Comparison of ENCODE assay signal across 7 mouse cellular contexts in genomic region chr1:172148955-172149815, GRCm38 (mm10). TPM values are rescaled to one million over a fixed set of nuclear protein-coding genes. Genes with fewer than 3 reads are reported as not detected.
DNase-seq lines count a peak whose midpoint lies in the region; ATAC-seq and TF ChIP-seq lines count a peak whose summit lies in the region.

No protein-coding gene starts in this region.

- DNase-seq in spleen, adult 2 months (ENCODE audit: low read depth in 1 of 2, low spot score in 2 of 2) = no peak
- no peak for DNase-seq in spleen, postnatal 14 days (ENCODE audit: low spot score in 2 of 2)
- DNase-seq in embryo, embryonic 10 days (ENCODE audit: low spot score) = peak; percentile 20
- DNase-seq in intestine, embryonic 14.5 days (ENCODE audit: low spot score) = peak; percentile 60
- no peak for DNase-seq in urinary bladder, postnatal 10 days (ENCODE audit: low spot score)
- DNase-seq in adrenal gland, postnatal 25 days = no peak

- peak overlapping the region; percentile 90 for H3K4me3 ChIP-seq in spleen, adult 2 months (ENCODE audit: extremely low read depth, insufficient read depth, insufficient read length)
- peak overlapping the region; percentile 95 for H3K4me3 ChIP-seq in intestine, embryonic 14.5 days (ENCODE audit: low read depth, low read length)
- peak overlapping the region; percentile 80 for H3K4me3 ChIP-seq in midbrain, embryonic 15.5 days

- 3% methylated on average over 19 of the region's 19 CpGs for WGBS in spleen, adult 2 months
- WGBS in intestine, embryonic 14.5 days = 6% methylated on average over 19 of the region's 19 CpGs
- 12% methylated on average over 19 of the region's 19 CpGs for WGBS in midbrain, embryonic 15.5 days

- no peaks in the 10 kb centered on the region for H3K9me3 ChIP-seq in intestine, embryonic 14.5 days (ENCODE audit: control insufficient read depth, low read length)
- no peaks in the 10 kb centered on the region for H3K9me3 ChIP-seq in midbrain, embryonic 15.5 days

- H3K4me2 ChIP-seq in intestine, embryonic 14.5 days (ENCODE audit: low read length) = peak overlapping the region; percentile 74
- H3K4me2 ChIP-seq in midbrain, embryonic 15.5 days = peak overlapping the region; percentile 64

- no peak for TF ChIP-seq CTCF in spleen, adult 2 months (IDR thresholded peaks at IDR 0.05; ENCODE audit: extremely low read depth, insufficient read depth, insufficient read length, insufficient replicate concordance)

- H3K4me1 ChIP-seq in spleen, adult 2 months (ENCODE audit: control insufficient read depth, insufficient read depth, insufficient read length) = no peaks in the 10 kb centered on the region
- H3K4me1 ChIP-seq in intestine, embryonic 14.5 days (replicated peaks; ENCODE audit: control insufficient read depth, insufficient read depth, low read length) = peaks cover 12% of the 10 kb centered on the region; the same call in 1 of the 2 replicates
- peaks cover 29% of the 10 kb centered on the region for H3K4me1 ChIP-seq in midbrain, embryonic 15.5 days

- TF ChIP-seq POLR2A in spleen, adult 2 months (IDR thresholded peaks at IDR 0.05; ENCODE audit: low read depth, low read length) = no peak

- no peak for ATAC-seq in intestine, embryonic 14.5 days (replicated peaks; ENCODE audit: low FRiP score, low TSS enrichment, low read depth)
- ATAC-seq in midbrain, embryonic 15.5 days (replicated peaks) = no peak

- H3K36me3 ChIP-seq in spleen, adult 2 months (ENCODE audit: control insufficient read depth, insufficient read depth, low read length) = peaks cover 12% of the 10 kb centered on the region
- H3K36me3 ChIP-seq in intestine, embryonic 14.5 days (ENCODE audit: control insufficient read depth, insufficient read depth, low read length) = peaks cover 40% of the 10 kb centered on the region
- peaks cover 16% of the 10 kb centered on the region; the same call in 1 of the 2 replicates for H3K36me3 ChIP-seq in midbrain, embryonic 15.5 days (replicated peaks)

- no peaks in the 10 kb centered on the region for H3K27me3 ChIP-seq in spleen, adult 2 months (ENCODE audit: control insufficient read depth, insufficient read depth, low read length)
- no peaks in the 10 kb centered on the region for H3K27me3 ChIP-seq in intestine, embryonic 14.5 days (replicated peaks; ENCODE audit: control insufficient read depth, insufficient read depth, low read length)
- H3K27me3 ChIP-seq in midbrain, embryonic 15.5 days (replicated peaks) = no peaks in the 10 kb centered on the region

- peak overlapping the region; percentile 89; the same call in 1 of the 2 replicates for H3K27ac ChIP-seq in spleen, adult 2 months (ENCODE audit: insufficient read depth, low read length)
- H3K27ac ChIP-seq in intestine, embryonic 14.5 days (ENCODE audit: low read depth) = peak overlapping the region; percentile 98
- peak overlapping the region; percentile 90; the same call in 1 of the 2 replicates for H3K27ac ChIP-seq in midbrain, embryonic 15.5 days

- peak overlapping the region; percentile 100 for H3K9ac ChIP-seq in intestine, embryonic 14.5 days (ENCODE audit: low read length)
- peak overlapping the region; percentile 90 for H3K9ac ChIP-seq in midbrain, embryonic 15.5 days

RNA-seq across cellular contexts. Expression of gene Dcaf8, which starts 1.3 kb away (rescaled TPM):
- polyA plus RNA-seq in spleen, adult 2 months (2012; rRNA removed) = 38.5 and 46.1 TPM in 2 replicates
- polyA plus RNA-seq in intestine, embryonic 14.5 days (2014; fragmentation: Nextera tagmentation; extraction: Ambion mirVana) = 102 and 114 TPM in 2 replicates
- 93.0 and 94.7 TPM in 2 replicates for polyA plus RNA-seq in midbrain, embryonic 15.5 days (2015; fragmentation: Nextera tagmentation; extraction: Ambion mirVana)
- 130 and 169 TPM in 2 replicates for total RNA-seq in adrenal gland, postnatal 25 days (2021)

RNA-seq across cellular contexts. Expression of gene Pex19, which starts 22.6 kb away (rescaled TPM):
- polyA plus RNA-seq in spleen, adult 2 months (2012; rRNA removed) = 26.4 and 28.0 TPM in 2 replicates
- 140 TPM in 2 replicates for polyA plus RNA-seq in intestine, embryonic 14.5 days (2014; fragmentation: Nextera tagmentation; extraction: Ambion mirVana)
- 165 and 168 TPM in 2 replicates for polyA plus RNA-seq in midbrain, embryonic 15.5 days (2015; fragmentation: Nextera tagmentation; extraction: Ambion mirVana)
- 106 and 158 TPM in 2 replicates for total RNA-seq in adrenal gland, postnatal 25 days (2021)

RNA-seq across cellular contexts. Expression of gene Pea15a, which starts 57.4 kb away (rescaled TPM):
- polyA plus RNA-seq in spleen, adult 2 months (2012; rRNA removed) = 32.4 and 33.5 TPM in 2 replicates
- 87.4 and 93.1 TPM in 2 replicates for polyA plus RNA-seq in intestine, embryonic 14.5 days (2014; fragmentation: Nextera tagmentation; extraction: Ambion mirVana)
- 437 and 473 TPM in 2 replicates for polyA plus RNA-seq in midbrain, embryonic 15.5 days (2015; fragmentation: Nextera tagmentation; extraction: Ambion mirVana)
- total RNA-seq in adrenal gland, postnatal 25 days (2021) = 48.3 and 52.1 TPM in 2 replicates

Comparison
In these comparisons a context has a peak if more than half of its experiments do, and no peak if none do; other contexts are left out.
1. DNase-seq: peak in embryo, embryonic 10 days (single experiment) and intestine, embryonic 14.5 days (single experiment); none in spleen, adult 2 months (0 of 2), spleen, postnatal 14 days (0 of 2), urinary bladder, postnatal 10 days (single experiment) and adrenal gland, postnatal 25 days (single experiment).
2. Peak in every context shown above with its lines, with median percentiles within 50 percentile points of each other: H3K27ac ChIP-seq and H3K4me3 ChIP-seq.